Mouse (Mus musculus): ENCODE data around the gene Fignl1.

Fignl1 gene

DNA sequence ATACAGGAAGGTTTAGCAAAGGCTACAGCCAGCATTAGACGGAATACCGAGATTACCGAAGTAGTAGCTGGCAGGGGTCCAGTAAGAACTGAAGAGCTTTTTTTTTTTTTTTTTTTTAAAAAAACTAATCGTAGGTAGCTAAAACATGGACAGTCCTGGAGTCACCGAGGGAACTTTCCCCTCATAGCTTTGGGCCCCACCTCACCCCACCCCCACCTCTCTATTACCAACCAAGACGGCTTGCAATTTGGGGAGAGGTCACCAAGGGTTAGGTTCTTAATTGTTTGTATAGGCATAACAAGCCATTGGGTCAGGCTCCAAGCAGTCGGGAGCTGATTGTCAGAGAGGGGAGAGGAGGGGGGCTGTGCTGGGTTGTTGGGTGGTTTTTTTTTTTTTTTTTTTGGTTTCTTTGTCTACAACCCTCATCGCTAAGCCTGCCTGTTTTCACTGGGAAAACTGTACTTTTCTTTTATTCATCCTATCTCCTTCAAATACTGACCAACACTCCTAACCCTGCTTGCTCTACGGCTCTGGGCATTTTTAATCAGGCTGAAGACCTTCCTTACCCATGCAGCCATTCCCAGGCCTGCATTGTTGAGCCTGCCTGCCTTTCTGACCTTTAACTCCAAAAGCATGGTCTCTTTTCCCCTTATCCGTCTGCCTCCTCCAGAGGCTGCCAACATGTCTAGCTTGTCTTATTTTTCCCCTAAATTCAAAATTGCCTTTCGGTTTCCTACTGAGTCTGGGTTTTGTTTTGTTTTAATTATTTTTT, 828 bp upstream of the Fignl1 start:
- no peak for DNase-seq (ENCODE audit: low spot score)

DNA sequence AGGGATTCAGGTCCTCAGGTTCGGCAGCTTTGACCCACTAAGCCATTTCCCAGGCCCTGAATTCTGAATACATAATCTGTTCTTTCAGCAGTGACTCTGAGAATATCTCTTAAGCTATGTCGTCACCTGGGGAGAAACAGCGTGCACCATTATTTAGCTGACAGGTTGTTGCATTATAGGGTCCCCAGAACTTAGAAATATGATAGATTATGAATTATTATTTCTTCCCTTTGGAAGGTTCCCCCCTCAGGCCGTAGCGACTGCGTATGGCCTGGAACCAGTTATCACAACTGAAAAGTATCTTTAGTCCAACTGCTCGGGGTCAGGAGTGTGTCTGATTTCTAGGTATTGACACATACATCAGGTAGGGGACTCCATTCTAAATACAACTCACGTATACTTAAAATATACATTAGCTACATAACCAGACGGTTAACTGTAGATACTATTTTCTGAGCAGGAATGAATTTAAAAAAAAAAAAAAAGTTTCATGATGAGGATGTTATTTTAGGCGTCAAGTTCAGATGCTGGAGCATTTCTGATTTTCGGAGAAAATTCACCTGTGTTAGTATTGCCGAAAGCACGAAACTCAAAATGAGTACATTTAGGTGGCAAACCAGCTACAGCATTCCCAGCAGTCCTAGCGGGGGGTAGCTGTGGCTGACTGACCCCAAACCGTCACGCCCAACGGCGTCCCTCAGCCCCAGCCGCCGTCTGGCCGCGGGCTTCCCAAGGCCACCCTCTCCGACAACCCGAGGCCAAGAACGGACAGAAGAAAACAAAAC, 535 bp downstream of the Fignl1 start:
- DNase-seq (ENCODE audit: low spot score): no peak

DNA sequence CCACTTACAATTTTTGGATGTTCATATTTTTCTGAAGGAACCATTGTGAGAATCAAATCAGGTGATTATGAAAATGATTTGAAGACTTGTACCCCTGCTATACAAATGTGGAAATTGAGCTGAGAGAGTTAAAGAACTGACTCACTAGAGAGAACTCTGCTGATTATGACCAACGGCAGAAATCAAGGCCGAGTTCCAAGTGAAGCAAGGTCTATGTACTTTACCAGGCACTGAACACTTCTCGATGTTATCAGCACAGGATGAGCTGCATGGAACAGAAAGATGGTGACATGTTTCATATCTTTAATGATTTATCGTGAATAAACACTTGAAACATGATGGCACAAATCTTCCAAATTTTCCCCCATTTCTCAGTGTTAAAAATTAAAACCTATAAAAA, 2.8 kb downstream of the Fignl1 start:
- no peak for DNase-seq (ENCODE audit: low spot score)

DNA sequence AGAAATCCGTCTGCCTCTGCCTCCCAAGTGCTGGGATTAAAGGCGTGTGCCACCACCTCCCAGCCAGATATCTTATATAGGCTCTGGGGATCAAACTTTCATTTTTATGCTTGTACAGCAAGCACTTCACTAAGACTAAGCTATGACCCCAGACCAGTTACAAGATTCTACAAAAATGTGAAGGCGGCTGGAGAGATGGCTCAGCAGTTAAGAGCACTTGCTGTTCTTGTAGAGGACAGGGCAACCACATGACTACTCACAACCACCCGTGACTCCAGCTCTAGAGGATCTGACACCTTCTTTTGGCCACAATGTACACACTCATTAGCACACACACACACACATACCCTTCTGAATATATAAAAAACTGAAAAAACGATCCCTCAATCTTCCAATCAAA, 4.3 kb downstream of the Fignl1 start:
- no peak for DNase-seq (ENCODE audit: low spot score)

DNA sequence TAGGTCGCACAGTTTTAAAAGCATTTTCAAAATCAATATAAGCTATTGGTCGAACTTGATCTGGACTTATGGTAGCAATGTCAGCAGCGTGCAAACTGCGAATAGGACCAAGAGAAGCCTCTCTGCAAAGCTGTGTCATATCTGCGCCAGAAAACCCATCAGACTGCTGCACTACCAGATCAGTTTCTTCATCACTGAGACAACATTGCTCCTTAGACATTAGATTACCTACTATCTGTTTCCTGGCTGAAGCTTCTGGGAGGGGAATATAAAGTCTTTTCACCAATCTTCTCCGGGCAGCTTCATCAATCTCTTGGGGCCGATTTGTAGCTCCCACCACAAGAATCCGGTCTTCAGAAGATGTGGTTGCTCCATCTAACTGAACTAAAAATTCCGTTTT, 7.7 kb downstream of the Fignl1 start:
- DNase-seq (ENCODE audit: low spot score): no peak

DNA sequence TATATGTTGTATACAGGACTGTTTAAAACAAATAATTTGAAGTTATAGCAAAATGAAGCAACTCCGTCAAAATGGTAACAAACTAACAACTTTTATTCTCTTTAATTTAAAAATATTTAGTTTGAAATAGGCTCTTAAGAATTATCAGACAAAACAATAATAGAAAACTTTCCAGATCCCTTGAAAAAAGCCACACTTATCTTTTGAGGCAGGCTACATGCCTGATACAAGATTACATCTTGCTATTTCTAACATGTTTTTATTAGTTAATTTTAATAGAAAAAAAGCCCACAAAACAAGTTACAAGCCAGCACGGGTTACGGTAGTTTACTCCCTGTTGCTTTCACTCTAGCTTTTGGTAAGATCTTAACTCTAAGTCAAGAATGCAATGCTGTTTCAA, 8.5 kb downstream of the Fignl1 start:
- DNase-seq (ENCODE audit: low spot score): no peak

DNA sequence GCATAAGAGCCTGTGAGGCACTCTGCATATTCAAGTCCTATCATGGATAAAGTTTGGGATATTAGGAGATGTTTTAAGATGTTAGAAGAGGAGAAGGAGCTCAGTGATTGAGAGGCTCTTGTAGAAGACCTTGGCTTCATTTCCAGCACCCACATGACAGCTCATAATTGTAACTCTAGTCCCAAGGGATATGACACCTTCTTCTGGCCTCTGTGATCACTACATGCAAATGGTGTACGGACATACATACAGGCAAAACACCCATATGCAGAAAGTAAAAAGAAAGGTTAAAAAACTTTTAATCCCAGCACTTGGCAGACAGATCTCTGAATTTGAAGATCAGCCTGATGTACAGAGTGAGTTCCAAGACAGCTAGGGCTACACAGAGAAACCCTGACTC, 10.1 kb downstream of the Fignl1 start:
- DNase-seq (ENCODE audit: low spot score): no peak

DNA sequence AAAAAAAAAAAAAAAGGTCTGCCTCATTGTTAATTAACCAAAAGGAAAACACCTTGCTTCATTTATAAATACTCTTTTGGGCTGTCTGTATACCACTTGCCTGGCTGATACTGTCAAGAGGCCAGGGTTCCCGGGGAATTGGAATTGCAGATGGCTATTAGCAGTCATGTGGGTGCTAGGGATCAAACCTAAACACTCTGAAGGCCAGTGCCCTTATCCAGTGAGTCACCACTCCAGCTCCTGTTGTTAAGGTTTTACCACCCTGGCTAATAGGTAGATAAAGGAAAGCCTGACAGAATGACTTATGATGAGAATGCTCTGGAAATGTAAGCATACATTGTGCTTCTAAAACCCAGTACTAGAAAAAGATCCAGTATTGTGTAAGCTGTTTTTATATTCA, 14.1 kb downstream of the Fignl1 start:
- DNase-seq (ENCODE audit: low spot score): no peak

DNA sequence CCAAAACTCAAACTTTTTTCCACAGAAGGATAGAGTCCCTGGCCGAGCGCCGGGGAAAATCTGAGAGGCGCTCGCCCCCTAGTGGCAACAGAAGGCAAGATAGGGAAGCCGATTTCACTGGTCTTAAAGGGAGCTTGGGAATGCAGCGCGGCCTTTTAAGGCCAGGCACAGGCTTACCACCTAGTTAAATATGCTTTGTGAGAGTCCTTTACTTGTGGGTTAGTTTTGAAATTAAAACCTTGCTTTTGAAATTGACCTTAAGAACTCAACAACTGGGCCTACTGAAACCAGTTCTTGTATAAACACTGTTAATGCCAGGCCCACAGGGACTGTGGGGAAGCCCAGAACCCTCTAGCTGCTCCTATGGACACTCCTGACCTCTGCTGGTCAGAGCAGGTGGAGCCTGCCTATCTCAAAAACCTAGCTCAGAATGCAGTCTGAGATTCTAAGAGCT, 20.2 kb downstream of the Fignl1 start:
- DNase-seq (ENCODE audit: low spot score): peak; percentile 68

DNA sequence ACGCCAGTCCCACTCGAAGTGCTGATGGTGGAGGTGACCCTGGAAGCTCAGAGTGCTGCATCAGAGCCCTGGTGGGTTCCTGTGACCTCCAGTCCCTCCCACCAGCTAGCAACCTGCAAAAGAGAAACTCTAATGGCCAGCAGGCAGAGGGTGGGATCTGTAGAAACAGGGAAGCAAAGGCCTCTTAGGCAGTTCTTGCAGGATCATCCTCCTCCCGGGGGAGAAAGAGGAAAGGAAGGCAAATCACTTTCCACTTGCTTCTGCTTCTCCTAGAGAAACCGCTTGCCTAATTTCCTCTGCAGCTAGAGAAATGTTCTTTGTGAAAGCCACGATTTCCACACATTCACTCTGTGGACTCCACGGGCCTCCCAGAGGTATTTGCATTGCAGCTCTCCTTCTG, 23.3 kb downstream of the Fignl1 start:
- no peak for DNase-seq (ENCODE audit: low spot score)

DNA sequence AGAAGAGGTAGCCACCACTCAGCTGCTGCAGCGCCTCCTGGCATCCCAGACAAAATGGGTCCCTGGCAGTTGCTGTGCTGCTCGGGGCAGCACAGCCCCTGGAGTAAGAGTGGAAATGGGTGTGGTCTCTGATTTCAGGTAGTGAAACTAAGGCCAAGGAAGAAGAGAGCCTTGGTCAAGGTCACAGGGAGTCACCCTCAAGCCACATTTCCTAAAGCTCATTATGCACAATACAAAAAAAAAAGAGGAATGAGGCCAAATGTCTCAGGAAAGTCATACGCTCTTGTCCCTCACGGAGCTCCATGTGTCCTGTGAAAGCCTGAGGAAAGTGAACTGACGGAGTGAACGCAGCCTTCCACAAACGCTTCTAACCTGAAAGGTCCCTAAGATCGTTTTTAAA, 27.0 kb downstream of the Fignl1 start:
- no peak for DNase-seq (ENCODE audit: low spot score)

DNA sequence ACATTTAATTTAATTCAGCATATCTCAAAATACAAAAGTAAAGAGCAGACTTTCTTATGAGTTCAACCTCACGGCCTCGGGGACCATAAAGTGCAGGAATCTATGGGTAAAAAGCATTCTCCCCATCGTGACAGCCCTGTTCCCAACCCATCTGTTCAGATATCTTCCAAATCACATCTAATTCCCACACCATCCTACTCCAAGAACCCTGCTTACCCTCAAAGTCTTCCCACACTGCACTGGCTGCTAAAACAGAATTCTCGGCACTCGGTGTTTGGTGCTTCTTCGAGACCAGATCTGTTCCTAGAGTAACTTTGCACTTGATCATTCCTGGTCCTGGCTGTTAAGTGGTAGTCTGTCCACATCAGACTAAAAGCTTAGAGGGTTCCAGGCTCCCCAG, 30.4 kb downstream of the Fignl1 start:
- DNase-seq (ENCODE audit: low spot score): no peak

DNA sequence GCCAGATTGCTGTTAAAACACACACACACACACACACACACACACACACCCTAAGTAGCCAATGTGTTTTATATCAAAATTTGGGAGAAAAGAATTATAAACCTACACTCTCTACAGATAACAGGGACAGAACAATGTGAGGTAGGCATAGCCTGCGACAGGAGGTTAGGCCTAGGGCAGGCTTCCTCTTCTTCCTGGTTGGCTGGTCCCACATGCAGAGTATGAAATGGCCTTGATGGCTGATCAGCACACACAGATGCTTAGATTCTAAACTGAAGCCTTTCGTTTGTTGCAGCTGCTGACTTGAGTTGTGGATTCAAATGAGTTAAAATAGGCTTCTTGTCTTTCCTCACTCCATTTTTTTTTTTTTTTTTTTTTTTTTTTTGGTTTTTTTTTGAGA, 31.0 kb downstream of the Fignl1 start:
- DNase-seq (ENCODE audit: low spot score): no peak

DNA sequence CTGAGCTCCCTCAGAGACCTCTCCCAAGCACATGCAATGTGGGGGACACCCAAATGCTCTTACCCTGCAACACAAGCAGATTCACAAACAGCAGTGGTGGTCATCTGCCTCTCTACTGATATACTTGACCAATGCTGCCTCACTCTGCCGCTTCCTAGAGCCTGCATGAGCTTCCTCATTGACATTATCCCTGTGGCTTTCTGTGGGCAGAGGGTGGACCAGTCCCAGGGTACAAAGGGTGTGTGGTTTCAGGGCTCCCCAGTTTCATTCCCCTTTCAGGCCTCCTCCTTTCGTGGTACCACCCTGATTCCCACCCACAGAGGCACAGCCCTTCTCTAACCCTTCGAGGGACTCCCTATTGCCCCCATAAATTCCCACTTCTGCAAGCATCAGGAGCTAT, 31.5 kb downstream of the Fignl1 start:
- DNase-seq (ENCODE audit: low spot score): no peak

DNA sequence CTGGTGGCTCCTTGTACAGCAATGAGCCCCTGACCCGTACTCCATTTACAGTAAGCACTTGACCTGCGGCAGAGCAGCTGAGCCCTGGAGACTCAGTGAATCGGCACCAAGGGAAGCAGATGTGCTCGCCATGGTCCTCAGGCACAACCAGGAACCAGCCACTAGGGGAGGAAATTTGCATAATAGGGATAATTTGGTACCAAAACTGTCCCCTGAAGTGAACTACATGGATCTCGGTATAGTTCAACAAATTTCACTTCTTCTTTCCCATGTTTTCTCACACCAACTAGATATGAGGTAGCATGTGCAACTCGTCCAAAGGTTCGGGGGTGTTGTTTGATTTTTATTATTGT, 32.0 kb downstream of the Fignl1 start:
- no peak for DNase-seq (ENCODE audit: low spot score)

DNA sequence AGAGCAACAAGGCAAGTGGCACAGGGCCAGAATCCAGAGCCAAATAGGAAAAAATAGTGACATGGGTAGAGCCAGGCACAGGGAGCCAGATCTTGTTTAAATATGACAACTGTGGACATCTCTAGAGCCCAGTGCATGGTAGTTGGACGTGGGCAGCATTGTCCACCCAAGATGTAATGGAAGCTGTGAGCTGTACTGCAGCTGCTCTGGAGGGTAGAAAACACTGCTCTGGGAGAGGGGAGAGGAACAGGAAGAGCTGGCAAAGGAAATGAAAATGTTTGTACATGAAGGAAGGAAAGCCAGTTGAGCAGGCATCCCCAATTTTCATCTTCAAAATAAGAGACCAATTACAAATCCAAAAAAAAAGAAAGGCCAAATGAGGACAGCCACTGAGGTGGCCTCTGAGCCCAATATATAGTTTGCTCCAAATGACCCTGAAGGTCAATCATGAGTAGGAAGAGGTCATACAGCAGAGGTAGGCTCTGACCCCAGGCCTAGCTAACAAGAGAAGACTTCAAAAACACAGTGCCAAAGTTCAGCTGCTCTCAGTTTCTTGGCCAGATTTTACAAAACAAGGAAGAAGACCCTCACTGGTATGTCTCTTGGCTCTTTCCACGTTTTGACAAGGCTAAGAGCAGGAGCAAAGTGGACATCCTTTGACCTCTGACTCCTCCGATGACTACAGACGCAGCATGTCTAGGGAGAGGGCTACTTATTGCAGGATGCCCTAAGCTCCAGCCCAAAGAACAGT, 32.5 kb downstream of the Fignl1 start:
- DNase-seq (ENCODE audit: low spot score): no peak

DNA sequence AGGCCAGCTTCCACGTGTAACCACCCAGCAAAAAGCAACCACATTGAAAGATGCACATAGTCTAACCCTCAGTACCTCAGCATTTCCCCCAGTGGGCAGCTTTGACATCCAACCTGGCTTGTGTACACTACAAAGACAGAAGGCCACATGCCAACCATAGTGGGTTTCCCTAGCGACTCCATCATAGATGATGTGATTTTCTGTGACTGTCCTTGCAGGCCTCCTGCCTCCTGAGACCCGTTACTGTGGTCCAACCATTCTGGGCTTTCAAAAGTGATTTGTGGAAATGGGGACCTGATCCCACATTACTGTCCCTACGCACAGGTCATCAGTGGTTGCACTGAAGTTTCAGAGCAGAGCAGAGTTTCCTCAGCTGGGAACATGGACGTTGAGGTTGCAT, 33.9 kb downstream of the Fignl1 start:
- no peak for DNase-seq (ENCODE audit: low spot score)

DNA sequence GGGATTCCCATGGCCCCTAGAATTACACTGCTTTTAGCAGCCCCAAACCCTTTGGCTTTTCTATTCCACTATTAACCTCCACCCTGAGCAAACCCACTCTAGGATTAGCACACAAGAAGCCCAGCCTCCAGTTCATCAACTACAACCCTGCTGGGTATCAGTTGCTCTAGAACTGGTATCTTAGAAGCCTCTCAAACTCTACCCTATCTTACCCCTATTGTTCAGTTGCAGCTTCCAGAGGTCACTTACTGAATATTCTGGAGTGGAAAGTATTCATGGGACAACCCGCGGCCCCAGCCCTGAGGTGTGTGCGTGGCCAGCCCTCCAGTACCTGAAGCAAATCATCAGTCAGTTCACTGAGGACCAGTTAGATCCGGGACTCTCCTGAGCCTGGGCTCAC, 34.4 kb downstream of the Fignl1 start:
- DNase-seq (ENCODE audit: low spot score): no peak

DNA sequence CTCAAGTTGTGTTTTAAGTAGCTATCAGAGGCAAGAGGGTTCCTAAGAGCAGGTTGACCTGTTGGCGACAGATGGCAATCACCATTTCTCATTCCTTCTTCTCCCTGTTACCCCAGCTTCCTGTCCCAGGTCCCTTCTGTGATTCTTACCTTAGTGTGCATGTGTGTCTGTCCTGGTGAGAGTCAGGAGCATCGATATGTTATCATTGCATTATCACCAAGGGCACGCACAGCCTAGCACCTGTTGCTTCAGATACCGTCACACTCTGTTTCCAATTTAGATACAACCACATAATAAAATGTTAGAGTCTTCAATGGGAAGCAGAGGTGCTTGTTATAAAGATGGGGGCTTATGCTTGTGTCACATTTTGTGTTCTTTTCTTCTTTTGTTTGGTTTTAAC, 36.6 kb downstream of the Fignl1 start:
- no peak for DNase-seq (ENCODE audit: low spot score)

DNA sequence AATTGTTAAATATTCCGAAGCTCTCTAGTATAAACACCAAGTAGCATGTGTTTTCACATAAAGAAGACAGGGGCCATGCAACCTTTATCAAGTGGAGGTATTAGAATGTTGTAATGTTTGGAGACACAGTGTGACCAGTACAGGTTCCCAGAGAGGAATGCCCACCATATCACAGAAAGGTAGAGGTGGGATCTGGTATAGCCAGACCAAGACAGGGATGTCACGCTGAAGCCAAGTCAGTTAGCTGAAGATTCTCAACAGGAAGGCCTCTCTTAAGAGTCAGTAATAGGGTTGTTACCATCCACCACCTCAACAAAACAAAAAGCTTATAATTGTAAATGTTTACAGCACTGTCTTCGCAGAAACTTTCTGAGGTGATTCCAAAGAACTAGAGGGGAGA, 38.1 kb downstream of the Fignl1 start:
- no peak for DNase-seq (ENCODE audit: low spot score)

DNA sequence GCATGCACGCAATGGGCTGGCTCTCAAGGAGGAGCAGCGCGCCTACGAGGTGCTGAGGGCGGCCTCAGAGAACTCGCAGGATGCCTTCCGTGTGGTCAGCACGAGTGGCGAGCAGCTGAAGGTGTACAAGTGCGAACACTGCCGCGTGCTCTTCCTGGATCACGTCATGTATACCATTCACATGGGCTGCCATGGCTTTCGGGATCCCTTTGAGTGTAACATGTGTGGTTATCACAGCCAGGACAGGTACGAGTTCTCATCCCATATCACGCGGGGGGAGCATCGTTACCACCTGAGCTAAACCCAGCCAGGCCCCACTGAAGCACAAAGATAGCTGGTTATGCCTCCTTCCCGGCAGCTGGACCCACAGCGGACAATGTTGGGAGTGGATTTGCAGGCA, 39.5 kb downstream of the Fignl1 start:
- DNase-seq (ENCODE audit: low spot score): no peak

DNA sequence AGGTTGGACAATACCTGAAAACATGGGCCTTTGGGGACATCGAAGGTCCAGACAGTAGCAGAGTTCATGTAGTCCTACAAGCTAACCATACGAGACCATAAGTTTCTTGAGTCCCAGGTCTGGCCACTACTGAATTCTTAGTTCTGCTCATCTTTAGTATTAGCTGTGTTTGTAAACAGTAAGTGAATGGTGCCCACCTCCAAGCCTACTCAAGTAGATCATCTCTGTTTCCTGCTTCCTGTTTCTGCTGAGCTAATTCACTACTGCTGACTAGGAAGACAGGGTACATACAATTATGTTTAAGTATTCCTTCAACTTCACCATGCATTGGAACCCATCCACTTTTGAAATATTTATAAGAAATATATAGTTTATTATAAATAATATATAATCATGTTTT, 40.7 kb downstream of the Fignl1 start:
- DNase-seq (ENCODE audit: low spot score): no peak

DNA sequence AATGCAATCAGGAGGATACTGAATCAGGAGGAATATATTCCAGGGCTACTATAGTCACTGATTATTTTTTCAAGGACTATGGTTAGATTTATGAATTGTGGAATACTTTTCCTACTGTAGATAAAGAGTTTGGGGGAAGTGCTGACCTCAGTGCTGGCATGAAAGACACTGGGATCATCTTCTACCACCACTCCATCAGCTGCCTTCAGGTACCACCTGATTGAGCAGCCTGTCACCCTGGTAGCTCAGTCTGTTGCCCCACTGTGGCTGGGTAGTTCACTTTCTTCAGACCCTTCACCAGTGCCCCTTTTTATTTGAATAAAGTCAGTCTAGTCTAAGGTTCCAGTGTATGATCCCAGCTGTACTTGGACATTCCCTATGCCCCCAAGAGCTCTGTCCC, 42.0 kb downstream of the Fignl1 start:
- DNase-seq (ENCODE audit: low spot score): no peak

Measured in spleen, adult 12 weeks (tissue).